Mouse (Mus musculus) cerebral cortex, adult 2 months (tissue): ENCODE measurements around the gene Grid1.

Source experiments
- WGBS: fragments of 180-500 bp; shearing (Covaris S2); methylation state at CpG from one replicate; pipeline ENCODE4 v1.1.7; 2018; 5-methylcytosine and 5-hydroxymethylcytosine counted together

The Grid1 gene

DNA sequence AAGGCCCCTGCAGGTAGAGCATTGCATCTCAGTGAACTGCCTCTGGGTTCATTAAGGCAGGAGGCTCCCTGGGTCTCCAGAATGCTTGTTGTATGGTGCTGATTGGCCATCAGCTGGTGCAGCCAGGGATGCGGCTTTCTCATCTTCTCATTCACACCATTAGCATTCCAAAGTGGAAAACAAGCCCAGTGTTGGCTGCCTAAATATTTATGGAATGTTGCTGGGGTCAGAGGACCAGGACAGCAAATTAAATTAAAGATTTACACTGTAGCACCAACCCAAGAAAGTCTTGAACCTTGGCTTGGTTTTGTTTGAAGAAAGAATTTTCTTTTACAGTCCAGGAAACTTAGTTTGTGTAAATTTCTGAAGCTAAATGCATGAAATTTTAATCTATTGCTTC lies 97.2 kb downstream of the Grid1 start:
- WGBS, result 75% methylated on average over 1 of the region's 1 CpGs

DNA sequence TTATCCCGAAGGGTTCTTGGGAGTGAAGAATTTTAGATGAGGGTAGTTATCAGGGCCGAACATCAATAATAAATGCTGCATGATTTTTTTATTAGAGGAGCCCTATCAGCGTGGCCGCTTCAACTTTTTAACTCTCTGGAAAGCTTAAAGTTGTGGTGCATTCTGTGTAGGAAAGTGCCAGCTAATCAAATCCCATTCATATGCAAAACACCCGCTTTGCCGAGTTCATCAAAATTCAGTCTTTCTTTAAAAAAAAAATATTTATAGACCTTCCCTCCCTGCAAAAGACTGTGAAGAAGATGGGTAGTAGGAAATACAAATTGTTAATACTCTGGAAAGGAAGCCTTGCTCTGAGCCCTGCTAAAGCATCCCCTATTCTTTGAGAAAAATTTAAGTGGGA lies 99.3 kb downstream of the Grid1 start:
- WGBS, result 52% methylated on average over 6 of the region's 6 CpGs

DNA sequence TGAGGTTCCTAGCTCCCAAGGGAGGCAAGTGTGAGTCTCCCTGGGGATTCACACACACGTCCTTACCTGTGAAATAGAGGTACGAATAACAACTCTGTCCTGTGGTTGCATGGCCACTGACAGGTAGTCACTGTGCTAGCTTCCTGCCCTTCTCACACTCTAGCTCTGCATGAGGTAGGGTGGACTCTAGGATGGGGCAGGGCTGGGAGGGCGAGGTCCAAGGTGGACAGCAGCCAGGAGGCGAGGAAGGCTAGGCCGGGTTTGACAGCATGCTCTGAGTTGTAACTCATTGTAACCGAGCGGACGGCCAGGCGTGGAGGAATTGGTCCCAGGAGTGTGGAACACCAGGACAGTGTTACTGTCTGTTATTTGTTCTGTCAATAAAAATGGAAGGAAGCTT lies 101.4 kb downstream of the Grid1 start:
- 83% methylated on average over 9 of the region's 9 CpGs for WGBS

DNA sequence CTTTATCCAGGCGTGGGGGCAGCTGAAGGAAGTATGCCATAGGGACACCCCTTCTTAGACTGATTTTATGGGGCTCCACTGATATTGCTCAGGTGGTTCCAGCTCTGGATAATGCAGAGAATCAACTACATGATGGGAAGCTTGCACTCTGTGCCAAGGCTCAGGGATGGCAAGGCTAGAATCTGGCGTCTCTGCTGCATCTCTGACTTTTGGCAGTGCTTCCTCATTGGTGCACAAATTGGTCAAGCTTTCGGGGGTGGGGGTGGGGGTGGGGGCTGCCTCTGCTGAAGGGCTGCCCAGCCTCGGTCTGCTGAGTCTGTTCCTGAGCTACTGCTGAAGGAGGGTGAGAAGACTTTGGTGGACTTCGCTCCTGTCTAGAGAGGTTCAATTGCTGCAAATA lies 105.1 kb downstream of the Grid1 start:
- 58% methylated on average over 5 of the region's 5 CpGs for WGBS

DNA sequence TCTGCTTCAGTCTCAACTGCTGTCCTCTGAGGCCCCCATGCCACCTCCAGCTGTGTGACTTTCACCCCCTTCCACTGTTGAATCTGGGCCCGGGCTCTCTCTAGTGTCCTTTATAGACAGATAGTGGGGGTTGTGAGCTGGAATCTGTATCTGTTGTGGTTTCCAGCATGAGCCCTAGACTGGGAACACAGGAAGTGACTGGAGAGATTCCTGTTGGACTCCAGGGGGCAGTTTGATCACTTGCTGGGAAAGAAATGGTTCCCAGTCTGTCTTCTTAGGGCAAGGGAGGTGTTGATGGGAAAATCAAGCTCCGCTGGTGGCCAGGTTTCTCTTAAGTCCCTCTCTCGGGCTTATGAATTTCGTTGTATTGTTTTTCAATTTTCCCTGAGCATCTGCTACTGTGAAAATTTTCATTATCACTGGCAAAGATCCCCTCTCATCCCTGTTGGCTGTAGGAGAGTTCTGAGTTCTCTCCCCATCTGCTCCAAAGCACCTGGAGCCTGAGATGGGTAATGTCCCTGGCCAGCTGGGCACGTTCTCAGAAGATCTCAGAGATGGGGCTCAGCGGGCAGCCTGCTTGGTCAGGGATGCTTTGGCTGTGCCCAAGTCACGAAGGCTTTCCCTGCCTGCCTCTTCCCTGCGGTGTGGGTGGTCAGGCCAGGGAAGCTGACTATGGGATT lies 110.3 kb downstream of the Grid1 start:
- WGBS, result 57% methylated on average over 8 of the region's 8 CpGs

DNA sequence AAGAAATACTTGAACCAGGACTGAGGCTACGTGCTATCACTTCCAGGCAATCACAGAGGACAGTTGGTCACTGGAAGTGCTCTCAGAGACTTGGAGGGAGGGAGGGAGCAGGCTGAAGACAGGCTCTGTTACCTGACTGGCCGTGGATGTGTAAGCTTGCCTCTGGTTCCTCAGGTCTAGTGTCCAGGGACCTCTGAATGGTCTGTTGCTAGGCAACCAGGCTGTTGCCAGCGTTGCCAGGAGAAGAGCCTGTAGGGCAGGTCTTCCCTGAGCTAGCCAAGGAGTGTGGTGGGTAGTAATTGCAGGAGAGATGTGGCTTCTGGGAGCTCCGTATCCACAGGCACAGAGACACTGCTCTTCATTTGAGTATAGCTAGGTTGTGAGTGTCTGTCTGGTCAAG lies 113.3 kb downstream of the Grid1 start:
- 62% methylated on average over 4 of the region's 4 CpGs for WGBS

DNA sequence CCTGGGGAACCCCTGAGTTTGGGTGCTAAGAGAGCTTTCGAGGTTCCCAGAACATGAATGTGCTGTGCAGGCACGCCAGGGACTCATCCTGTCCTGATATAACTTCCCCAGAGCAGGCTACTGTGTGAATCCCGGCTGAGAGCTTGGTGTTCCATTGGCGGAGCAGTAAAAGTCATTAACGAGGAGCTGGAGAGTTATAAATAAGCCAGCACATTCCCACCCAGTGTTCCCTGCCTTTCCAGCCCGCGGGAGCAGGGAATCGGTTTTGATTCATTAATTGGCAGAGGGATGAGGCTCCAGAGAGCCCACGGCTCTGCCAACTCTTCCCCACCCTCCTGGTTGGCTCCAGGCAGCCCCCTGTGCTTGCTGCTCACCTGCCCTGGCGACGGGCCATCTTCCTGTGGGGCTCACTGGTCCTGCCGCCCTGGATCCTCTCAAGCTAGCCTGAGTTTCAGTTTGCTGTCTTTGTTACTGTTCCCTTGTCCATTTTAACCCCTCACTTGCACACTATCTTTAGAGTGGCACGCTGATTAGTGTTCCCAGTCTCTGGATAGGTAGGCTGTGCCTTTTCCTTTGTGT lies 116.4 kb downstream of the Grid1 start:
- 37% methylated on average over 13 of the region's 13 CpGs for WGBS

DNA sequence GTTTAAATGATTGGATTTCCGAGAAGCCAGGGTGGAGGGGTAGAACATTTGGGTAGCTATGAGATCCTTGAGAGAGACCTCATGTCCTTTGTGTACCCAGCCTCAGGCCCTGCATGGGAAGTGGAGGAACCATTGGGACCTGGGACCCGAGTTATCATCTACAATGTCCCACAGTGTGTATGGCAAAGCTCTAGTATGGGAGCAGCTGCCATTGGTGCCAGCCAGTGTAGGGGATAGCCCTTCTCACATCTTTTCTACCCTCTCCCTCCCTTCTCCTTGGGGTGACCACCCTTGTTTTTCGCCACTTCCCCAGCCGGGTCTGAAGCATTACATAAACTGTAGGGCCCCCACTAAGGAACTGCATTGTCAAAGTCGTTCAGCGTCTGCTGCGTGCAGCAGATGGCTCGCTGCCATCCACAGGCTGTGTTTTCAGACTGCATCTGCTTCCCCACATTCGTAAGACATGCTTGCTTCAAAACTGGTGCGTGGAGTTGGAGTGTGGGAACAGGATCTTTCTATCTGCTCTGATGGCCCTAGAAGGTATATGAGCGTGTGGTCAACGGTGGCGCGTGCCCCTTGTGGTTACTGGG lies 124.6 kb downstream of the Grid1 start:
- WGBS, result 44% methylated on average over 14 of the region's 14 CpGs

DNA sequence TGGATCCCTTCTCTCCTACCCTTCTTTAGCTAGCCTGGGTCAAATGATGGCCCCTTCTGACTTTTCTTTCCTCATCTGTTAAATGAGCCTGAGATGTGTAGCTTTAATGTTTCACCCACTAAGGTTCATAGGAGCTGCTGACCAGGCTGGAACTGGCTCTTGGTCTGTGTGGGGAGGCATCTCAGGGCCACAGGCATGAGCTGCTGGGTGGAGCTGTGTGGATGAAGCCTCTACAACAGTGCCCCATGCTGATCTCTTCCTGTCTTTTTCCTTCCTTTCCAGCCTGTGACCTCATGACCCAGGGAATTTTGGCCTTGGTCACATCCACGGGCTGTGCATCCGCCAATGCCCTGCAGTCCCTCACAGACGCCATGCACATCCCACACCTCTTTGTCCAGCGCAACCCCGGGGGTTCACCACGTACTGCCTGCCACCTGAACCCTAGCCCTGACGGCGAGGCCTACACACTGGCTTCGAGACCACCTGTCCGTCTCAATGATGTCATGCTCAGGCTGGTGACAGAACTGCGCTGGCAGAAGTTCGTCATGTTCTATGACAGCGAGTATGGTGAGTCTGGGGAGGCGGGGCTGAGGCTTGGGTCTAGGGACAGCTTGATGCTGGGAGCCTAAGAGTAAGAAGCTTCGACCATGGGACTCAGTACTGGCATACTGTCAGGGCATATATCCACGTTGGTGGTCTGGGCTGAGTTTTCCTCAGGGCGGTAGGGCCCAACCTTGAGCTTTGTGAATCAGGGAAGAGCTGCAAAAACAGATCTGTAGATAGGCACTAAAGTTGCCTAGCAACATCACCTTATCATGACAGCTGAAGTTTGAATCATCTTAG lies 125.8 kb downstream of the Grid1 start:
- WGBS, result 89% methylated on average over 17 of the region's 17 CpGs

DNA sequence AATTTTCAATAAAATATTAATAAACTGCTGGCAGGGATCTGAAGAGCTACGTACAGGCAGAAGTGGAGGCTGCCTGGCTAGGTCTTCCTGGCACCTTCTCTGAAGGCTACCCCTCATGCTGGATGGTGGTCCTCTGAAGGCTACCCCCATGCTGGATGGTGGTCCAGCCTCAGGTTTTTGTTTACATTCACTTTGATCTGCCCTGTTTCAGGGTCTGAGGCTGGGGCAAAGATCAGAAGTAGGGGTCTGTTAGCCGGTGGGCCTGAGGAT lies 126.3 kb downstream of the Grid1 start:
- WGBS, result 89% methylated on average over 2 of the region's 2 CpGs

DNA sequence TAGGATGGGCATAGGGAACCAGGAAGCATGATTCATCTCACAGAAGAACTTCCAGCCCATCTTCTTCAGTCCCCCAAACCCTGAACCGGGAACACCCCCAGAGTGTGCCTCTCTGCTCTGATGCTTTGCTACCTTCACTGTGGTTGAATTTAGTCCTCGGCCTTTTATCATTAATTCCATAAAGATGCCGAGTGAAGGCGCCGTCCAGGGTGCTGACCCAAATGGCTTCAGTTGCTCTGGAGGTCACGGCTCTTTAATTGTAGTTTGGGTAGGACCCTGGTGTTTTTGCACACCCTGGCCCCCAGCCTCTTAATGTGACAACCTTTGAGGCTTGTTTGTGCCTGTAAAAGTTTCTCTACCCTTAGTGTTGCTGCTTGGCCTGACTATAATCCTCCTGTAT lies 128.3 kb downstream of the Grid1 start:
- 93% methylated on average over 6 of the region's 6 CpGs for WGBS

DNA sequence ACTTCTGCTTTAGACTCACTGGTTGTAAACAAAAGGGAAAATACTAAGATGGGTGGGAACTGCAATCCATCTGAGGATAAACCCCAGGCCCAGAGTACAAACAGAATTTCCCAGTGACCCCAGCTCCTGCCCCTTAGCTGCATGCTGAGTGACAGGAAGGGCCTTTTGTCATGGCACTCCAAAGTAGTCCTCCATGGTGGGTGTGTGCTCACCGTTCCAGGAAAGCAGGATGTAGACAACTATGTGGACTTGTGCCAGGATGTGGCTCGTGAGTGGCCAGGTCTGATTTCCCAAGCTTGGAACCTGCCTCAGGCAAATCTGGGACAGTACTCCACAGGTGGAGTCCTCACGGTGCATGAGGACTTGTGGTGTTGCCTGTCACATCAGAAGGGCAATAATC lies 132.4 kb downstream of the Grid1 start:
- 53% methylated on average over 3 of the region's 3 CpGs for WGBS

DNA sequence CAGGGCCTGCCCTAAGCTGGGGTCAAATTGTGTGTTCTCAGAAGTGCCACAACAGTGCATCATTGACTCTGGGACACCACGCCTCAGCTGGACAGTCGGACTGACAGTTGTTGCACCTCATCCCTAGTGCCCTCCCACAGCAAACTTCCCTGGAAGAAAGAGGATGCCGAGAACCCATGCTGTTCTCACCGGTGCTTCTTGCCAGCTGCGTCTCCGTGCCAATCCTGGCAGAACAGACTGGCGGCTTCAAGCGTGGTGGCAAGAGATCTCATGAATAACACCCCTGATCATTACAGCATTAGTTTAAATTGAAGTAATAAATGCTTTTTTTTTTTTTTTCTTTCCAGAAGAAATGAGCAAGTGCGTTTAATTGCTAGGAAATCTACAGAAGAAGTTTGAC lies 133.7 kb downstream of the Grid1 start:
- 55% methylated on average over 9 of the region's 9 CpGs for WGBS

DNA sequence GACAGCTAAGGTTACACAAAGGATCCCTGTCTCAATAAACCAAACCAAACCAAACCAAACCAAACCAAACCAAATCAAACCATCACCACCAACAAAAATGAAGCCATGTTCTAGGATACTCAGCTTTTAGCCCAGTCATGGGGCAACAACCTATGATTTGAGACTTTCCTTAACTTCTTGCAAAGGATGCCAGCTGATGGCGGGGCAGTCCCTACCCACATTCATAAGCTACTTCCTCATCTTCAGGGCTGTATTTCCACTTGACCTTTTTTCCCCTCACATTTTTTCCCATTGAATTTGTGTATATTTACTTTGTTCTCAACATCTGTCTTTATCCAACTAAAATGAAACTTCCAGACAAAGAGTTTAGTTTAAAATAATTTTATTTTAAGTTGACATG lies 135.8 kb downstream of the Grid1 start:
- WGBS, result 98% methylated on average over 1 of the region's 1 CpGs

DNA sequence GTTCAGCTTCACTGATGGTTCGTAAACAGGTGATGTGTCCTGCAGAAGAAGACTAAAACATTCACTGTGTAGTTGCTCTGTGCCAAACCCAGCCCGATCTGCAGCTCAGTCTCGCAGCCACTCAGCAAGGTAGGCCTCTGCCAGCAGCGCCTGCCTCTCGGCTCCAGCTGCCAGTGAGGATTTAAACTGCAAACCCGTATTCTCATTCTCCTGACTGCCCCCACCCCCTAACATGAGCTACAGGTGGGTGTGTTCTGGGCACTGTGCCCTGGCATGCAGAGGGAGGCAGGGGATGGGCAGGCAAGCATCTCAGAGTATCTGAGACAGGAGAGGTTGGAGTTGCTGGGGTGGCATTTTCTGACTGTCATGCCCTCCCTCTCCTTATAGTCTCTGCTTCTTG lies 140.3 kb downstream of the Grid1 start:
- 22% methylated on average over 6 of the region's 6 CpGs for WGBS

DNA sequence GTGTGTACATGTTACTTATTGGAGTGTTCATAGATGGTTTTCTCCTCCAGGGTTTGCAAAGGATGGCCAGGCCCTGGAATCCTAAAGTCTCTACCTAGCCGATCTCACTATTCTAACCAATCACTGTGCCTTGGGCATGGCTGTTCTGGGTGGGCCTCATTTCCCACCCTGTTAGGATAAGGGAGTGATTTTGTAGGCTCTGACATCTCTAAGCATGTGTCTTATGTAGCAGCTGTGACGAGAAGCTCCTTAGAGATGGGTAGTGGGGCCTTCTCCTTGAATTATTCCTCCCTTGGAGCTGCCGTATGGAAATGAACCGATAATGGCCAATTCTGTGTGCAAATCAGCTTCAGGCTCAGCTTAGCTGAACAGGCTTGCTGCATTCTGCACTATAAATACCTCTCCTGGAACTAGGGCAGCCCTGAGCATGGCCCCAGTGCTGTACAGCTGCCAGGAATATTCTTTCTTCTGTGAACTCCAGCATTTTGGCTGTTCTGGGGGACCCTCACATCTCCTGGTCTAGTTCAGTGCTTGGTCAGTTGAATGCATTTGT lies 143.8 kb downstream of the Grid1 start:
- WGBS, result 51% methylated on average over 4 of the region's 4 CpGs

DNA sequence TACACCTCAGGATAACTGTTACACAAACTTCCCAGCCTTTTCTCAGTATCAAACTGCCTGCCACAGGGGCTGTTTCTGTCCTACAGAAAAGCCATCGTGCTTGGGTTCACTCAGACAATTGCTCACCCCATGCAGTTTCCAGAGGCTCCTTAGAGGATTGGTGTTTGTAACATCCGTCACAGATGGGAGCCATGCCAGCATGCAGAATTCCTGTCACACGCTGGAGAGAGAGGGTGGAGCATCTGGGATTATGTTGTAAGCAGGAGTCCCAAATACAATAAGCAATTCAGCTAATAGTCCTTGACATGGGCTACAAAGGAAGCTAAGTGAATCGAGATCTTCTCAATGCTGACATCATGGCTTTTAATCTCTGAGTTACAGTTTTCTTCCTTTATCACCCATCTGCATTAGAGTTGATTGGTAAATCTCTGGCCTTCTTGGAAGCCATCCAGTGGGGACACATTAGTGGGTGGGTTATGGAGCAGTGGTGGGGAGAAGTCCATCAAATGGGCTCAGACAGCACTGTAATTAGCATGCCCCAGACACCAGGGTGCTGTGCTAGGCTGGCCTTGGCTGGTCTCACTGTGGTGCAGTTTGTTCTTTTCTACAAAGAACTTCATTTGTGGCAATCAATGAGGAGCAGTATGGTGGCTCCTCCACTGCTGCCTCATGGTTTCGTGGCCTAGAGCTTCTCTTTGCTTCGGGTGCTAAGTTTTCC lies 149.4 kb downstream of the Grid1 start:
- WGBS, result 40% methylated on average over 6 of the region's 6 CpGs

DNA sequence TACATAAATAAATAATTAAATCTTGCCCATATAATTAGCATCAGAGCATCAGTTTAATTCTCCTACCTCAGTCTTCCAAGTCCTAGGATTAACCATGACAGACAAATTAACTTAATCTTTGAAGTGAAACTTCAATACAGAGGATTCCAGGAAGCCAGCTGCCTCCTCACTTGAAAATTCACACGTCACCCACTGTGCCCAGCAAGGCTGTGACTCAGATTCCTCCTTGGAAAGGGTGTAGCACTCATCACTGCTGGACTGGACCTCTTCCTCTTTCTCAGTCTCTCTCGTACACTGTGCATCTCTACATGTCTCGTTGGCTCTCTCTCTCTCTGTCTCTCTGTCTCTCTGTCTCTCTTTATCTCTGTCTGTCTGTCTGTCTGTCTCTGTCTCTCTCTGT lies 153.0 kb downstream of the Grid1 start:
- WGBS, result 48% methylated on average over 3 of the region's 3 CpGs

DNA sequence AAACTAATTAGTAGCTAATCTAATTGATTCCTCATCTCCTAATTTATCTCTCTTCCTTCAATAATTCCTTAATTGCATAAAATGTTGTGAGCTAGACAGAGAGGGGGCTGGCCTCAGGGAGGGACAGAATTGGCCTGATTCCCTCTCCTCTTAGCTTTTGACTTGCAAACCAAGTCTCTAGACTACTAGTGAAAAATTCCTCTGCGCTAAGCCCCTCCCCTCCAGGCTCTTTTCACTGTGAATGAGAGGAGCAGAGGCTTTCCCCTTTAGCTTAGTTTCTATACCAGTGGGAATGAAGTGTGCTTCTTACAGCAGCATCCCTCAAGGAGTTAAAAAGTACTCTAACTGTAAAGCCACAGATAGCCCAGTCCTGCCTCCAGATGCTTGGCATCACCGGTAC lies 160.8 kb downstream of the Grid1 start:
- WGBS, result 45% methylated on average over 2 of the region's 2 CpGs

DNA sequence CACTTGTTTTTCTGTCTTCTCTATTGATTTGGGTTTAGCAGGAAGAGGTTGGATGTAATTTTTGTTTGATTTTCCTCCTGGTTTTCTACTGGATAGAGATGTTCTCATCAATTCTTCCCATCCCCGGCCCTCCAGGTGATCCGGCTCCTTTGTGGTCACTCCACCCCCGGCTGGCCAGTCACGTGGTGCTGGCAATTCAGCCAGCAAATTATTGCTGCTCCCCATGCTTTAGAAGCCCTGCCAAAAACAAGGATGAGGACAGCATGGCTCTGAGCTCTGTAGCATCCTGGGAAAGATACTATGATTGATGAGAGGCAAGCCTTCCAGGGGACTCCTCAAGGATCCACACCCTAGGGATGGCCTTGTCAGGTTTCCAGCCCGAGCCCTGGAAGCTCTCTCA lies 169.2 kb downstream of the Grid1 start:
- WGBS, result 75% methylated on average over 5 of the region's 5 CpGs

DNA sequence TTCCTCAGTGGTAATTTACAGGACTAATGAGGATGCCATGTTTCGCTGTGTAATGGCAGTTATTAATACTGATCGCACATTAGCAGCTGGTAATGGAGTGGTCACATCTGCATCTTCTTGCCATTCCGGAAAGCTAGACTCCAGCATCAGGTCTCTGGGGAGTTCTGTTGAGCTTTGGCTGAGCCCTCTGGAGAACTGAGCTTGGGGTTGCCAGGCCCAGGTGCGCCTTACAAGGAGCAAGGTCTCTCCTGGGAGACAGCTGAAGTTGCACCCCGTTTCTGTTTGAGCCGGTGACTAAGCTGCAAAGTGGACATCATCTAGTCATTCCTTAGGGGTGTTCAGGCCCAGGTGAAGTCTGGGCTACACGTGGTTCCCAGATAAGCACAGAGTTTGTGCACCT lies 186.8 kb downstream of the Grid1 start:
- WGBS, result 90% methylated on average over 7 of the region's 7 CpGs

DNA sequence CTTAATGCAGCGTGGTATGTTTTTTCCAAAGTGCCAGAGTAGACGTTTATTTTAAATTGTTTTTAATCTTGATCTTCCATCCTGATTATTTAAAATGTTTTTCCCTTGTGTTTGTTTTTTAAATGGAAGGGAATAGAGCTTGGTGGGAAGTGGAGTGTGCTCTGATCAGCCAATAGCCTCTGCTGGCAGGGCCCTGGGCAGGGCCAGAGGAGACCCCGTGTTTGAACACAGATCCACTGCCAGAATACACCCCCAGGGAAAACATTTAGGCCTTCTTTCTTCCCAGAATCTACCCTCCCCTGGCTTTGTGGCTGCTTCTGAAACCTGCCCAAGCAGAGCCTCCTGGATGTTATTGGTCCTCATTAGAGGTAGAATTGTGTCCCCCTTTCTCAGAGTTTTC lies 188.8 kb downstream of the Grid1 start:
- WGBS, result 59% methylated on average over 3 of the region's 3 CpGs
